Mouse (Mus musculus): Measurements from ENCODE around the gene Gm379.

The Gm379 gene

DNA sequence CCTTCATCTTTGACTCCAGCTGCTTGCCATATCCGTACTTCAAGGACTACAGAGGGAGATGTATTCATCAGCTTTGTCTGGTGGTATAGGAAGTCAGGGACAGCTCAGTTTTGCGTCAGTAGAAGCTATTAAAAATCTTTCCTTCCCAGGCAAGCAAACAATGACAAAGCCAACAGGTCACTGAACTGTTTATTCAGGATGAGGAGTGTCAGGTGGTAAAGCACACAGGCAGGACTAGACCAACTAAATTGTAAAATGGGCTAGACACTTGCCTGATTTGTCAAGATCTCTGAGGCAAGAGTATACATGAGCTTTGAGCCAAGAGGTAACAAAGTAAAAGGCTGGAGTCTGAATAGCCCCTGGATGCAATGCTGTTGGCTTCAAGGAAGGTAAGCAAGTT lies at the start of gene Gm379:
Gene Gm379 (minus strand): TSS at position 7 of the 400 bp plus-strand sequence.
- DNase-seq (ENCODE audit: low read depth, low spot score): no peak

DNA sequence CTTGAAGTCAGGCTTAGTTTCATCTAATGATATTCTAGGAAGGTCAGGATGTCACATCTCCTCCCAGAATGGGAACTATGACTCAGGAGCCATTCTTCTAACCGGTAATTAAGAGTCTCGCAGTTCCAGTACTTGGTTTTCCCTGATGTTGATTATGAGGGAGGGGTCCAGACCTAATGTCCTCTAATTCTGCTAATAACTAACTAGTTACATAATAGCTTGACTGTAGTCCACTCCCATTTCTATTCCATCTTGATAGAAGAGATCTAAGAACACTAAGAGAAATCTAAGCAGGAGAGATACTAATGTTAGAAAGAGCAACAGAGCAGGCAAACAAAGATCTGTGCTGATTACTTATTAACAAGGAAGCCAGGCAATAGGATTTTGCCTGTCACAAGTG lies 39.6 kb upstream of the Gm379 start:
- no peak for DNase-seq (ENCODE audit: low read depth, low spot score)

GRCm38 (mm10) chrX:108668868-108669267 lies 4.2 kb upstream of the Gm379 start:
- DNase-seq (ENCODE audit: low read depth, low spot score): no peak

GRCm38 (mm10) chrX:108621991-108622390 lies 42.7 kb downstream of the Gm379 start:
- DNase-seq (ENCODE audit: low read depth, low spot score): no peak

DNA sequence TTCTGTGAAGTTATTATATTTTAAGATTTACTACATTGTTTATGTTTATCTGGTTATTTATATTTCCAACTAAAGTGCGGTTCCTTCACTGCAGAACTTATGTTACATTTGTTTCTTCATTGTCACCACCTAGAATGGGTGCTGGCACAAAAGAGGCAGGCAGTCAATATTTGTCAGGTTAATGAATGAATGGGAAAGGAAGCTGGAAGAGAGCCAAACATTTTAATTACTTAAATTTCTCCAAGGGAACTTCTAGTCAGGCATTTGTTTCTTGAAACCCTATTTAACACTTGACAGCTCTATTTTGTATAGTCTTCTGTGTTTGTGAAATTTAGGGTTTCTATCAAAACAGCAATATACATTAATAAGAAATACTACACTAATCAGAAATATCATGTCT lies 43.8 kb downstream of the Gm379 start:
- no peak for DNase-seq (ENCODE audit: low read depth, low spot score)

Data from retina, adult 2 months (tissue).